Mouse (Mus musculus) lung, postnatal 0 days (tissue): ENCODE measurements at regions not wholly inside any gene's neighbourhood (a gene's known extent, or its start where the extent isn't known, plus 50 kb on each side); places are given as distances from the start of the nearest gene placed in this dataset.

ENCODE experiments used
- CTCF ChIP-seq: IDR thresholded peaks from 2 replicates; pipeline ENCODE4 v1.5.1; 2016; ENCODE audit warnings: antibody characterized with exemption, mild to moderate bottlenecking
- EP300 ChIP-seq: IDR thresholded peaks from 2 replicates; pipeline ENCODE4 v1.6.1; 2016; ENCODE audit warnings: antibody characterized with exemption, mild to moderate bottlenecking, control low read depth

DNA sequence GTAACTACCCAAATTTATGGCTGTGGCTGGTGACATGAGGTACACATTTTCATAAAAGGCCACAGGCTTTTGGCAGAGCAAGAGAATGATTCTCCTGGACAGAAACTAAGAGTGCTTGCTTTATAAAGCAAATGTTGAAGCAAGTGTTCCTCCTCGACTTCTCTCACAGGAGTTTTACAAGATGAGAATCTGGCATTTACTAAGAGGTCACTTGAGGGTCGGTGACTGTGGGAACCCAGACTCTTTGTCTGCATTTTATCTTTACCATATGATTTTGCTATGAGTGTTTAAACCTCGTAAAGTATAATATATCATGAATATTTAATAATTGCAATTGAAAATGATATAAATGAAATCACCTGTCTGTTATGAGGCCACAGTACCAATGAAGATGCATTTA is 600.9 kb downstream of the Efna5 start:
- no peak for TF ChIP-seq CTCF
- no peak for TF ChIP-seq EP300
